Mouse (Mus musculus): ENCODE measurements at regions not wholly inside any gene's neighbourhood (a gene's known extent, or its start where the extent isn't known, plus 50 kb on each side); places are given as distances from the start of the nearest gene placed in this dataset.
A peak's percentile ranks its signal among the peaks of the same experiment; 100 is the strongest.

DNA sequence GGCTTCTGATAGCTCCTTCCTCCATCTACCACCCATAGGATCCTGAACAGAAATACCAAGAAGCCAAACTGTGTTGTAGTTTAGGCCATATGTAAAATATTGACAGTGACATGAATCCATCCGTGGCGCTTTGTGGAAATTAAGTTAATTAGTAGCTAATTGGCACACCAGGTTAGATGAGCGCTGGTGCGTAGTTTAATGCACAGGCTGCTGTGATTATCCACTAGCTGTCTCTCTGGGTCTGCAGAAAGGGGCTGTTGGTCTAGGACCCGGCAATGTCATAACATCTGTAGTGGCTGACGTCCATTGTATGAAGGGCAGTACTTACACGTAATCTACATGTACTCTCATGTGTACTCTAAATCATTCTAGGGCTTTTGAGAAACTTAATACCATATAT lies 134.7 kb downstream of the Ifng start:
- 96% methylated on average over 7 of the region's 7 CpGs for WGBS
- DNase-seq = no peak
- no peak for TF ChIP-seq CTCF (IDR thresholded peaks at IDR 0.05; ENCODE audit: borderline replicate concordance, control insufficient read depth, extremely low read depth, insufficient read depth, low read length, poor library complexity)
- TF ChIP-seq POLR2A (IDR thresholded peaks at IDR 0.05; ENCODE audit: control insufficient read depth, extremely low read depth, insufficient read depth, low read length, poor library complexity) = no peak

DNA sequence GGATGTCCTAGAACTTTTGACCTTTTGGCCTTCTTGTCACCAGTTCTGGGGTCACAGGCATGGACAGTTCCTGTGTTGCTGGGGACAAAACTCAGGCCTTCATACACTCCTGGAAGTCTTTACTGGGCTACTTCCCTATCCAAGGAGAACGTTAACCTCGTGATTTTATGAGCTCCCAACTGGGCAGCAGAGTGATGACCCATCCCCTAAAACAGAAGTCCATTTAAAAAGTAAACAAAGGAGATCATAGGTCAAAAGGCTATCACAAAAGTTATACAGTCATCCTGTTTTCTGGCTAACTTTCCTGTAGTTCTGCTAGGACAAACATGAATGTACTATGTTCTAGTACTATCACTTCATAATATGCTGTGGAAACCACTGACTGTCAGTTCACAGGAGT lies 140.5 kb downstream of the Ifng start:
- H3K36me3 ChIP-seq (ENCODE audit: control insufficient read depth, insufficient read depth, low read length) = no peaks in the 10 kb centered on the region
- no peak overlapping the region for H3K27ac ChIP-seq (ENCODE audit: control insufficient read depth, insufficient read depth, low read length)
- H3K4me3 ChIP-seq (ENCODE audit: control insufficient read depth, insufficient read depth, low read length) = no peak overlapping the region
- 0 out of 2 replicates have a peak, but pooled peaks cover 2% of the 10 kb centered on the region for H3K4me1 ChIP-seq (replicated peaks; ENCODE audit: control insufficient read depth, insufficient read depth, low read length)
- no peak for DNase-seq
- 85% methylated on average over 2 of the region's 2 CpGs for WGBS
- H3K27me3 ChIP-seq (ENCODE audit: control insufficient read depth, insufficient read depth, low read length) = no peaks in the 10 kb centered on the region
- TF ChIP-seq POLR2A (IDR thresholded peaks at IDR 0.05; ENCODE audit: control insufficient read depth, extremely low read depth, insufficient read depth, low read length, poor library complexity) (no peak), CTCF (IDR thresholded peaks at IDR 0.05; ENCODE audit: borderline replicate concordance, control insufficient read depth, extremely low read depth, insufficient read depth, low read length, poor library complexity) (no peak)

More for the DNA sequence above, 134.7 kb downstream of the Ifng start:
- no peaks in the 10 kb centered on the region for H3K36me3 ChIP-seq (ENCODE audit: control insufficient read depth, insufficient read depth, low read length)
- no peaks in the 10 kb centered on the region for H3K4me1 ChIP-seq (replicated peaks; ENCODE audit: control insufficient read depth, insufficient read depth, low read length)
- no peak overlapping the region for H3K4me3 ChIP-seq (ENCODE audit: control insufficient read depth, insufficient read depth, low read length)
- H3K27me3 ChIP-seq (ENCODE audit: control insufficient read depth, insufficient read depth, low read length) = no peaks in the 10 kb centered on the region
- no peak overlapping the region for H3K27ac ChIP-seq (ENCODE audit: control insufficient read depth, insufficient read depth, low read length)

DNA sequence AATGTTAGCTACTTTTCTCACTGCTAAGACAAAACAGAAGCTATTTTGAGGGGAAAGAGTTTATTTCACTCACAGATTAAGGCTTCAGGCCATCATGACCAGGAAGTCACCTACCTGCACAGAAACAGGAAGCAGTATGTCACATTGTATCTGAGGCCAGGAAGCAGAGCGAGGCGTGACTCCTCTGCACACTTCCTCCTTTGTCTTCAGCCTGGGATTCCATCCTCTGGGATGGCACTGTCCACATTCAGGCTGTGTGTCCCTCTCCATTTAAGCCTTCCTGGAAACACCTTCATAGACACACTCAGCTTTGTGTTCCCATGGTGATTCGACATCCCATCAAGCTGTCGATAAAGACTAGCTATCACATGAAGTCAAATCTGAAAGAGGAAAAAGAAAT lies 145.0 kb downstream of the Ifng start:
- 83% methylated on average over 4 of the region's 4 CpGs for WGBS
- TF ChIP-seq CTCF (IDR thresholded peaks at IDR 0.05; ENCODE audit: borderline replicate concordance, control insufficient read depth, extremely low read depth, insufficient read depth, low read length, poor library complexity) (no peak), POLR2A (IDR thresholded peaks at IDR 0.05; ENCODE audit: control insufficient read depth, extremely low read depth, insufficient read depth, low read length, poor library complexity) (no peak)
- no peak for DNase-seq

DNA sequence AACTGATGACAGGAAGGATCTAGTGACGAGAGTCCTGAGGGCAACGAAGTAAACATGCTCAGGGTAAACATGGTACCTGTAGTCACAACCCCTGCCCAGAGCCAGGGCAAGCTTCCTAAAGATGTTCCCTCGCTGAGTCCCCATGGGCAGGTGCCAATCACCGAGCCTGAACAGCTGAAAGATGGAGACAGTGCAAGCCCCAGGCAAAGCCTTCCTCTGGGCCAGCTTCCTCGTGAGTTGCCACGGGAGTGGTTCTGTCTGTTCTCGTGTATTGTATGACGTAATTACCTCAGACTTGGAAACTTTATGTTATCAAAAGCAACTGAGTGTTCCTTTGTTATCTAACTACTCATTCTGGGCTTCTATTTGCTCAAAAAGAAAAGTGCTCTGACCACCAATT lies 147.4 kb downstream of the Ifng start:
- WGBS = 62% methylated on average over 8 of the region's 8 CpGs
- Histone ChIP-seq H3K4me1 (replicated peaks; ENCODE audit: control insufficient read depth, insufficient read depth, low read length) (0 out of 2 replicates have a peak, but pooled peaks cover 2% of the 10 kb centered on the region), H3K4me3 (ENCODE audit: control insufficient read depth, insufficient read depth, low read length) (no peak overlapping the region), H3K27me3 (ENCODE audit: control insufficient read depth, insufficient read depth, low read length) (no peaks in the 10 kb centered on the region), H3K36me3 (ENCODE audit: control insufficient read depth, insufficient read depth, low read length) (no peaks in the 10 kb centered on the region), H3K27ac (ENCODE audit: control insufficient read depth, insufficient read depth, low read length) (no peak overlapping the region)
- no peak for TF ChIP-seq POLR2A (IDR thresholded peaks at IDR 0.05; ENCODE audit: control insufficient read depth, extremely low read depth, insufficient read depth, low read length, poor library complexity)
- no peak for TF ChIP-seq CTCF (IDR thresholded peaks at IDR 0.05; ENCODE audit: borderline replicate concordance, control insufficient read depth, extremely low read depth, insufficient read depth, low read length, poor library complexity)
- DNase-seq = no peak

More for the DNA sequence above, 145.0 kb downstream of the Ifng start:
- Histone ChIP-seq H3K27ac (ENCODE audit: control insufficient read depth, insufficient read depth, low read length) (no peak overlapping the region), H3K4me1 (replicated peaks; ENCODE audit: control insufficient read depth, insufficient read depth, low read length) (0 out of 2 replicates have a peak, but pooled peaks cover 2% of the 10 kb centered on the region), H3K27me3 (ENCODE audit: control insufficient read depth, insufficient read depth, low read length) (no peaks in the 10 kb centered on the region), H3K36me3 (ENCODE audit: control insufficient read depth, insufficient read depth, low read length) (no peaks in the 10 kb centered on the region), H3K4me3 (ENCODE audit: control insufficient read depth, insufficient read depth, low read length) (no peak overlapping the region)

DNA sequence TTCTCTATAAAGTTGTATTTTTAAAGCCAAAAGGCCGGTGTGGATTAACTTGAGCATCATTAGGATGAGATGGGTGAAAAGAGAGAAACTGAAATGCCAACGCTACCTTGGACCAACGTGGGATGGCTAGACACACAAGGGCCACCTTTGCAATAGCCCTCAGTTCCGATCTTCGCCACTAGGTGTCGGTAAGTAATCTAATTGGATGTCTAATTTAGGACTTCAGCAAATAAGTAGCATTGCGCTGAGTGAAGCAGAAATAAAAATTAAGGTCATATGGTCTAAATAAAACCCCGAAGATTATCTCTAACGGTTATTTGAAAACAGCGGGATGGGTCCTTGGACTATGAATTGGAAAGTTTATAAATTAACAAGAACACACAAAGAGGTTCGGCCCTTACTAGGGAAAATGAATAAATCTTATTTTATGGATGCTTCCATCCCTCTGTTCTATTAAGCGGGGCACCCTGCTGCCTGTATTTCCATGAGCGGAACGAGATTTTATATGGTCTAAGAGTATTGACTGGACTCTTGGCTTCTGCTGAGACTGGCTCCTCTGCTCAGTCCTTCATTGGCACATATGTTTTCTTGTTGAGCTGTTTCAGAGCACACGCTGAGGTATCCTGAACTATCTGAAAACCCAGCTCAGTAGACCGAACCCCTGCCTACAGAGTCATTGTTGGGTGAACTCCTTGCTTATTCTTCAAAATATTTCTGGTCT lies 152.0 kb downstream of the Ifng start:
- Histone ChIP-seq H3K36me3 (ENCODE audit: control insufficient read depth, insufficient read depth, low read length) (no peaks in the 10 kb centered on the region), H3K4me1 (replicated peaks; ENCODE audit: control insufficient read depth, insufficient read depth, low read length) (no peaks in the 10 kb centered on the region), H3K27me3 (ENCODE audit: control insufficient read depth, insufficient read depth, low read length) (no peaks in the 10 kb centered on the region), H3K4me3 (ENCODE audit: control insufficient read depth, insufficient read depth, low read length) (no peak overlapping the region), H3K27ac (ENCODE audit: control insufficient read depth, insufficient read depth, low read length) (no peak overlapping the region)
- peak; percentile 81 for DNase-seq
- TF ChIP-seq CTCF (IDR thresholded peaks at IDR 0.05; ENCODE audit: borderline replicate concordance, control insufficient read depth, extremely low read depth, insufficient read depth, low read length, poor library complexity) = no peak
- WGBS = 41% methylated on average over 16 of the region's 16 CpGs

DNA sequence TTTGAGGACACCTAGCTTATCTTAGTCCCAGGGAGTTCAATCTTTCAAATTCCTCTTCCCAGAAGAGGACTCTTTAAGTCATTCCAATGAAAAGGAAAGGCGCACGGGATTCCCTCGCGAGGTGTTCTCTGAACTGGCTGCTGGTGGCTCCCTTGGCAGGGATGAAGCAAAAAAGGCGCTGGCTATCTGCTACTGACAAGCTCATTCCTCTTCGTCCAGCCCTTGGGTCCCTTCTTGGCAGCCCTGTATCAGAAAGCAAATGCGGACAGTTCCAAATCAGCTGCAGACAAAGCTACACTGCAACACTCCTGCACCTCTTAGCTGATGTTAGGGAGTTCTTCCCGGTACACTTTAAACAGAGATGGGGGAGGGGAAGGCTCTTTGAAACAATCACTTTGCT lies 155.4 kb downstream of the Ifng start:
- H3K4me1 ChIP-seq (replicated peaks; ENCODE audit: control insufficient read depth, insufficient read depth, low read length) = no peaks in the 10 kb centered on the region; the same call in 1 of the 2 replicates
- DNase-seq = no peak
- 80% methylated on average over 8 of the region's 8 CpGs for WGBS
- H3K27ac ChIP-seq (ENCODE audit: control insufficient read depth, insufficient read depth, low read length) = no peak overlapping the region
- H3K27me3 ChIP-seq (ENCODE audit: control insufficient read depth, insufficient read depth, low read length) = no peaks in the 10 kb centered on the region
- H3K4me3 ChIP-seq (ENCODE audit: control insufficient read depth, insufficient read depth, low read length) = no peak overlapping the region
- TF ChIP-seq POLR2A (IDR thresholded peaks at IDR 0.05; ENCODE audit: control insufficient read depth, extremely low read depth, insufficient read depth, low read length, poor library complexity) (no peak), CTCF (IDR thresholded peaks at IDR 0.05; ENCODE audit: borderline replicate concordance, control insufficient read depth, extremely low read depth, insufficient read depth, low read length, poor library complexity) (no peak)
- H3K36me3 ChIP-seq (ENCODE audit: control insufficient read depth, insufficient read depth, low read length) = no peaks in the 10 kb centered on the region
